Mouse (Mus musculus) spleen, postnatal 14 days (tissue): ENCODE measurements around the gene Hoxb6.

ENCODE experiments used
- DNase-seq, 2 experiments: peaks; one replicate each; pipeline ENCODE4 v3.0.0; 2021 to 2022; ENCODE audit warnings: low spot score in 2 of 2

Hoxb6 gene

DNA sequence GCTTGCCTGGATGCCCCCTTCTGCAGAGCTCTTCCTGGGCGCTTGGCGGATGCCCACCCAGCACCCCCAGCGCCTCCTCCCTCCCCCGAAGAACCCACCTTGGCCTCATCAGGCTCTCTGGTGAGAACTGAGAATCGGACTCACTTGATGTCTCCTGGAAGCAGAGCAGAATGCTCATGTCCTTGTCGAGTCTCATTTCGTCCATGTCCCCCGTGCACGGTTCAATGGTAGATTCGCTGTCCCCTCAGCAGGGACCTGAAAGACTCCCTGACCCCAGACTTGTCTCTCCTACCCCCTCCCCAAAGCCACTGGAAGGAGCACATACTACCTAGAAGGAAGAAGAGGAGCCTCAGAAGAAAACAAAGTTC is 8.8 kb downstream of the Hoxb6 start:
- DNase-seq = no peak

GRCm38 (mm10) chr11:96301837-96302236 is 9.6 kb downstream of the Hoxb6 start:
- no peak for DNase-seq

- no peak for DNase-seq
These were observed 10.3 kb downstream of the Hoxb6 start for GRCm38 (mm10) chr11:96302381-96303150.

- DNase-seq = peak in 1 of 2 experiments; percentile 22
These were observed 11.1 kb downstream of the Hoxb6 start, which contains the start of gene Hoxb5 for GRCm38 (mm10) chr11:96303151-96304099. Gene Hoxb5 (plus strand): TSS chr11:96303336.

GRCm38 (mm10) chr11:96304381-96305195 is 12.3 kb downstream of the Hoxb6 start:
- DNase-seq = no peak

GRCm38 (mm10) chr11:96305505-96306182 is 13.4 kb downstream of the Hoxb6 start:
- no peak for DNase-seq

DNA sequence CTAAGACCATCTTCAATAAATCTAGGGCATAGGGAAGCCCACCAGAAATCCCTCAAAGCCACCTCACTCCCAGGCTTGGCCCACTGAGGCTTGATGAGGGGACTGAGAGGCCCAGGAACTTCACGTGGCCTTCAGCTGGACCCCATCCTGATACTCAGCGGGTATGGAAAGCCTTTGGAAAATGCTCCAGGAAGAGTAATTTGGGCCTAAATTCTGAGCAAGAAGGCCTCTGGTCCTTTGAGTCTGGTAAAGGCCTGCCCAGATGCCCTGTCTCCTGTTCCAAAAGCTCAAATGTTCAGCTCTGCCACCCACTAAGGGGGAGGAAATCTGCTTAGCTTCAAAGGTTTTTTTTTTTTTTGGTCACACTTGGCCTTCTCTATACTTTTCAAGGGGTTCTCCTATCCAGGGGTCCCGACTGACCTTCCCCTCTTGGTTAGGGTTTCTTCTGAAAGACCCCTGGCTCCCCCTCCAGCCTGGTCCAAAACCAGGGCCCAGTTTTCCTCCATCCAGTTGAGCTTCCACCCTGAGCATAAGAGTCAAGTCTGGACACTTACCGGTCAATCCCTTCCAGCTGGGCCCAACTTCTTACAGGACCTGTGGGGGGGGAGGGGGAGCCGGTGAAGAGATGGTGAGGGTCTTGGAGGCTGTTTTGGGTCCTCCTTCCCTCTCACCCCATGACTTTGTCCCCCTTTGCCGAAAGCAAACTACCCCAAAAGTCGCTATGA is 14.1 kb downstream of the Hoxb6 start:
- no peak for DNase-seq

GRCm38 (mm10) chr11:96306908-96307269 is 14.6 kb downstream of the Hoxb6 start:
- DNase-seq = no peak

DNA sequence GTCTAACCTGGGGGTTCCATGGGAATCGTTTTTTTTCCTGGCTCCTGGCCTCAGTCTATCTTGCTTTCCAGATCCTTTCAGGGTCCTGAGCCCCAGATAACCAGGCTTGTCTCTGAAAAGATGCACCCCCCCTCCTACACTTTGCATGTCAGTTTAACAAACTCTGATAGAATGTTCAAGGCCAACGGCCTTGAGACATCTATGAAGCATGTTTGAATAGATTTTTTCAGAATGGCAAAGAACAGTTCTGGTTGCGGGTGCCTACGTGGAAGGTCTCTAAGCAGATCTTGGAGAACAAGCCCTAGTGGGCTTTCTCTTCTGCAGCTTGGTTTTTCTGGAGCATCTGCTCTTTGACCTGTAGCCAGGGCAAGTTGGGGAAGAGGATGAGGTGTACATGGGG is 16.5 kb downstream of the Hoxb6 start:
- DNase-seq = no peak

DNA sequence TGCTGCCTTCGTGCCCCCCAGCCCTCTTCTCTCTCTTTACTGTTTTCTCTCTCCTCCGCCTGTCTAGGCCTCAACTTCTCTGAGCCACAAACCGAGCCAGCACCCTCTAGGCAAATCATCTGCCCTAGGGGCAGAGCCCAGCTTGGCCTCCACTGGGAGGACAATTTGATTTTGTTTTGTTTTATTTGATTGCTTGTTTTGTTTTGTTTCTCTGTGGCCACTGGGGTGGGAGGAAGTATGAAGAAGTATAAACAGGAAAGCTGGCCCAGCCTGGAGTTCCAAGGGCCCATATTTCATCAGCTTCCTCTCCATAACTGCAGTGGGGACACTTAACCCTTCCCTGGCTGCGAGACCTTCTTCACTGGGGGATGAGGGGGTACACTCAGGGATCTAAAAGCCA is 17.0 kb downstream of the Hoxb6 start:
- no peak for DNase-seq

GRCm38 (mm10) chr11:96310183-96310938 is 18.1 kb downstream of the Hoxb6 start:
- no peak for DNase-seq

GRCm38 (mm10) chr11:96311097-96311496 is 18.8 kb downstream of the Hoxb6 start:
- no peak for DNase-seq

- peak in 1 of 2 experiments; percentile 32 for DNase-seq
These were observed 19.5 kb downstream of the Hoxb6 start for GRCm38 (mm10) chr11:96311520-96312417.

GRCm38 (mm10) chr11:96313134-96313533 is 20.9 kb downstream of the Hoxb6 start:
- DNase-seq = no peak

- no peak for DNase-seq
These were observed 21.6 kb downstream of the Hoxb6 start for GRCm38 (mm10) chr11:96313806-96314428.

DNA sequence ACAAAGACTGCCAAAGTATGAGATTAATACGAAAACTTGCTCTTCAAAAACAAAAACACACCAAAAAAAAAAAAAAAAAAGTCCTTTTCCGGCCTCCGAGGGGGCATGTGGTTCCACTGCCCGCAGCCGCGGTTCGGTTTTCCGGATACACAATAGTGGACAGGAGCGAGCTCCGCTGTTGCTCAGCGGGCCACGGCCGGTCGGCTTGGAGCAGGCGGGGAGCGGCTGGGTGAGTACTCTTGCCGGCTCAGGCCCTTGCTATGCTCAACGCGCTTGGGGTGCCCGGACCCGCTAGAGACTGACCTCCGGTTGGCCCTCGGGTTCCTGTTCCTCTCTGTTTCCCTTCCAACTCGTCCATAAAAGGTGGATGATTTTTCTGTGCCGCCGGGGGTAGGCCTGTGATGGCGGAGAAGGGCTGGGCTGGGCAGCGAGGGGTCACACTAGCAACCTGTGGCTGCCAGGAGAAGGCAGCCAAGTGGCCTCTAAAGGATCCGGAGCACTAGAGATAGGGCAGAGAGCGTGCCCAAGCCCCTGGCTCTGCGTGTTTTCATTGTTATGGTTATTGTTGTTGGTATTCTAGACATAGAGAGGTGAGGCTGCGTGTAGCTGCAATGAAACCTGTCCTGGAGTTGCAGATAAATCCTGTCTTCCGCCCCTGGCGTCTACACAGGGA is 22.5 kb downstream of the Hoxb6 start:
- no peak for DNase-seq

DNA sequence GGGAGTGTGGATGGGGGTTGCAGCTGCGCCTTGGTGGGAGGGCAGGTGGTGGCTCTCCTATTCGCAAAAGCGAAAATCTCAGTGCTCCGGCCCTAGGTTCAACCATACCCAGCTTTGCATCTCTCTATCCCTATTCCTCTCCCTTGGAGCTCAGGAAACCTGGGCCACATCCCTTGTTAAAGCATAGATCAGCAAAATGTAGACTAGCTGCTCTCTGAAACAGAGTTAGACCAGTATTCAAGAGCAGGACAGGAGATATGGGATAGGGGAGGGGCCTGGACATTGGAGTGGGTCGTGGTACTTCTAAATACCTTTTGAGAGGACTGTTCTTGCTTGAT is 23.0 kb downstream of the Hoxb6 start:
- DNase-seq = no peak
